Mouse (Mus musculus) liver, adult 2 months (tissue): Measurements from ENCODE around the gene Mrpl38. TPM values are rescaled to one million over a fixed set of nuclear protein-coding genes. Genes with fewer than 3 reads are reported as not detected.
A peak's percentile ranks its signal among the peaks of the same experiment; 100 is the strongest.

Experiments used
- DNase-seq: peaks from one replicate; pipeline ENCODE4 v3.0.0-alpha.2; 2011; ENCODE audit warnings: low read depth, low spot score; ENCODE audit errors: extremely low read depth
- H3K27ac ChIP-seq: fragments of 200-500 bp; replicated peaks from 2 replicates; pipeline ENCODE4 v1.5.1; 2012; ENCODE audit warnings: low read depth, mild to moderate bottlenecking, control low read depth, inconsistent platforms, low read length; ENCODE audit not compliant: insufficient read depth
- H3K27me3 ChIP-seq: fragments of 200-500 bp; 2 replicates; pipeline ENCODE4 v1.6.1; 2012; ENCODE audit warnings: mild to moderate bottlenecking, moderate library complexity, low read length, inconsistent platforms; ENCODE audit not compliant: control insufficient read depth, insufficient read depth
- H3K36me3 ChIP-seq: fragments of 200-500 bp; 2 replicates; pipeline ENCODE4 v1.6.1; 2012; ENCODE audit warnings: low read length, inconsistent platforms; ENCODE audit not compliant: control insufficient read depth, insufficient read depth
- H3K4me1 ChIP-seq: fragments of 200-500 bp; 2 replicates; pipeline ENCODE4 v1.6.1; 2011; ENCODE audit warnings: low read length; ENCODE audit not compliant: control insufficient read depth, insufficient read depth
- H3K4me3 ChIP-seq: fragments of 200-500 bp; 2 replicates; pipeline ENCODE4 v1.5.1; 2011; ENCODE audit warnings: low read depth, mild to moderate bottlenecking, control low read depth, low read length, moderate library complexity; ENCODE audit not compliant: insufficient read depth
- H3K79me2 ChIP-seq: fragments of 200-500 bp; 2 replicates; pipeline ENCODE4 v1.6.1; 2012; ENCODE audit warnings: inconsistent platforms, mild to moderate bottlenecking, low read length, moderate library complexity; ENCODE audit not compliant: control insufficient read depth, insufficient read depth
- H3K9ac ChIP-seq: fragments of 200-500 bp; 2 replicates; pipeline ENCODE4 v1.6.1; 2012; ENCODE audit warnings: low read depth, mild to moderate bottlenecking, control low read depth, inconsistent platforms, low read length
- CTCF ChIP-seq: fragments of 200-500 bp; IDR thresholded peaks from 2 replicates; pipeline ENCODE4 v1.5.1; 2011; ENCODE audit warnings: low read depth, low read length, control low read depth
- POLR2A ChIP-seq: fragments of 200-500 bp; IDR thresholded peaks from 2 replicates; pipeline ENCODE4 v1.6.1; 2011; ENCODE audit warnings: low read length, control low read depth; ENCODE audit not compliant: insufficient read depth; ENCODE audit errors: extremely low read depth
- WGBS: fragments of 180-500 bp; shearing (Covaris S2); methylation state at CpG from one replicate; pipeline ENCODE4 v1.1.7; 2018; 5-methylcytosine and 5-hydroxymethylcytosine counted together
- polyA plus RNA-seq: library from polyadenylated mRNA; depleted of rRNA; stranded (reverse); fragments of >200 nt; gene quantifications from 2 replicates; pipeline ENCODE4 v1.2.3, GENCODE M21; 2012
- total RNA-seq: library from RNA; depleted of rRNA; stranded (reverse); fragments of >200 nt; gene quantifications from 2 replicates; pipeline ENCODE4 v1.2.3, GENCODE M21; 2014

The Mrpl38 gene
- total and polyA plus RNA-seq, 2 experiments = 26.4 to 63.7 TPM

GRCm38 (mm10) chr11:116131349-116132170, 7.1 kb downstream of the Mrpl38 start:
- no peaks in the 10 kb centered on the region for H3K27me3 ChIP-seq
- no peaks in the 10 kb centered on the region for H3K36me3 ChIP-seq
- H3K9ac ChIP-seq = peak overlapping the region; percentile 87
- 72% methylated on average over 15 of the region's 15 CpGs for WGBS
- peak; percentile 26 for DNase-seq
- TF ChIP-seq CTCF (no peak), POLR2A (no peak)
- peaks cover 8% of the 10 kb centered on the region; the same call in 1 of the 2 replicates for H3K79me2 ChIP-seq
- H3K4me1 ChIP-seq = peaks cover 35% of the 10 kb centered on the region
- H3K27ac ChIP-seq = peak overlapping the region; percentile 85
- no peak overlapping the region for H3K4me3 ChIP-seq

DNA sequence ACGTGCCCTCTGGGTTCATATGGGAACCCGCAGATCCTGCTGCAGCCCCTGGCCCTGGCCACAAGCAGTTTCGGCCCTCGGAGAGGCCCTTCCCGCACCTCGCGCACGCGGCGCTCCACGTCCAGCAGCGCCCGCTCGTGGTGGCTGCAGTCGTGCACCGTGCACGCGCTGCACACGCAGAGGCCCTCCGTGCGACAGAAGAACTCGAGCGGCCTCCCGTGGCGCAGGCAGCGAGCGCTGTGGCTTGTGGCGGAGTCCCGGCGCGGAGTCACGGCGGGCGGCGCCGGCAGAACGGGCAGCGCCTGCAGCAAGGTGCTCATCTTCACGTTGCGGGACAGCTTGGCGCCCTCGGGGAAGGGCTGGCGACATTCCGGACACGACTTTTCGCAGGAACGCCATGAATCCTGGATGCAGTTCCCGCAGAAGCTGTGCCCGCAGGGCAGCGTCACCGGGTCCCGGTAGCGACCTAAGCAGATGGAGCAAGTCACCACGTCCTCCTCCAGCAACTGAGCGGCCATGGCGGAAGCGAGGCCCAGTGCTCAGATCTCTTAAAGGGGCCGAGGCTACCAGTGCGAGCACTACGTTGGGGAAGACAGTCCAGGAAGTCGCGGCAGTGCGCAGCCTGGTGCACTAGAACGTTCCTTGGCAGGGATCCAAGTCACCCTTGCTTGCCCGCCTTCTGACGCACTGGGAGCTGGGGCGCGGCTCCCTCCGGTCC, 8.0 kb downstream of the Mrpl38 start, which contains the start of gene Trim65:
Trim65 (minus strand) TSS at position 641 of the 718 bp plus-strand sequence.
- peaks cover 8% of the 10 kb centered on the region; the same call in 1 of the 2 replicates for H3K79me2 ChIP-seq
- 1% methylated on average over 69 of the region's 69 CpGs for WGBS
- peaks cover 37% of the 10 kb centered on the region for H3K4me1 ChIP-seq
- peak within 1 kb of the TSS; percentile 83 for H3K4me3 ChIP-seq
- H3K27ac ChIP-seq = peak within 1 kb of the TSS; percentile 85
- TF ChIP-seq CTCF (peak; percentile 91), POLR2A (0 out of 2 replicates have a peak, but pooled peaks have one; percentile 10)
- no peaks in the 10 kb centered on the region for H3K27me3 ChIP-seq
- peaks cover 3% of the 10 kb centered on the region; the same call in 1 of the 2 replicates for H3K36me3 ChIP-seq
- H3K9ac ChIP-seq = peak within 1 kb of the TSS; percentile 87
- DNase-seq = peak; percentile 81

DNA sequence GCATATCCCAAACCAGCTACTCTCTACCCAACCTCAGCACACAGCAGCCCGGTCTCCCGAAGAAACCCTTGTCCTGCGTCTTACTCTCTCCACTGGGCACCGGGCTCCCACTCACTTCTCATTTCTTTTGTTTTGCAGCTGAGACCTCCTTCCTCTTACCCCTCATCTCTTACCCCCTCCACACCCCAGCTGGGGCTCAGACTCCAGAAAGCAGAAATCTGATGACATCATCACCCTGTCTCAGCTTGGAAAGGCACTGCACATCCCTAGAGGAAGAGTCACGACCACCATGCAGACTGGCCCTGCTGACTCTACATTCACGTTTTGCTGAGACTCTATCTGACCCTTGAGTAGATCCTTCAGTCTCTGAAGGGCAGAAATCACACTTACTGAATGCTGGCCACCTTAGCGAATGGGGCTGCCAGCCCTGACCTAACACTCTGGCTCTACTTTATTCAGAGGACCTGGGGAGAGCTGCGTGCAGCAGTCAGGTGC, 8.6 kb downstream of the Mrpl38 start:
- Histone ChIP-seq H3K9ac (peak overlapping the region; percentile 87), H3K4me1 (peaks cover 37% of the 10 kb centered on the region), H3K79me2 (peaks cover 8% of the 10 kb centered on the region; the same call in 1 of the 2 replicates), H3K36me3 (peaks cover 9% of the 10 kb centered on the region; the same call in 1 of the 2 replicates), H3K27ac (peak overlapping the region; percentile 61), H3K27me3 (no peaks in the 10 kb centered on the region), H3K4me3 (peak overlapping the region; percentile 83)
- DNase-seq = no peak
- TF ChIP-seq POLR2A = no peak
- 46% methylated on average over 8 of the region's 8 CpGs for WGBS

- H3K9ac ChIP-seq = peak overlapping the region; percentile 7
- H3K27ac ChIP-seq = no peak overlapping the region
These were observed 9.4 kb downstream of the Mrpl38 start for GRCm38 (mm10) chr11:116129091-116129790.

GRCm38 (mm10) chr11:116127986-116128385, 10.7 kb downstream of the Mrpl38 start:
- H3K4me3 ChIP-seq = no peak overlapping the region
- no peak for DNase-seq
- TF ChIP-seq CTCF (no peak), POLR2A (no peak)
- WGBS = 76% methylated on average over 9 of the region's 9 CpGs
- peak overlapping the region; percentile 37 for H3K9ac ChIP-seq
- no peaks in the 10 kb centered on the region for H3K27me3 ChIP-seq
- H3K79me2 ChIP-seq = peaks cover 8% of the 10 kb centered on the region; the same call in 1 of the 2 replicates
- H3K36me3 ChIP-seq = peaks cover 15% of the 10 kb centered on the region
- peak overlapping the region; percentile 6 for H3K27ac ChIP-seq
- peaks cover 37% of the 10 kb centered on the region for H3K4me1 ChIP-seq

More at GRCm38 (mm10) chr11:116129091-116129790, 9.4 kb downstream of the Mrpl38 start:
- H3K4me1 ChIP-seq = peaks cover 37% of the 10 kb centered on the region
- H3K27me3 ChIP-seq = no peaks in the 10 kb centered on the region
- no peak for DNase-seq
- 81% methylated on average over 9 of the region's 9 CpGs for WGBS
- TF ChIP-seq CTCF = no peak
- no peak for TF ChIP-seq POLR2A
- H3K4me3 ChIP-seq = no peak overlapping the region
- H3K79me2 ChIP-seq = peaks cover 8% of the 10 kb centered on the region; the same call in 1 of the 2 replicates
- H3K36me3 ChIP-seq = peaks cover 10% of the 10 kb centered on the region; the same call in 1 of the 2 replicates
